Mouse (Mus musculus) neural tube, embryonic 13.5 days (tissue): ENCODE data around the gene 1600014C10Rik. TPM values are rescaled to one million over a fixed set of nuclear protein-coding genes. Genes with fewer than 3 reads are reported as not detected.

Experiments
- ATAC-seq: fragments of 200-750 bp; cut with Nextera tagmentation; 2 replicates; pipeline ENCODE4 v1.8.0; 2017; ENCODE audit warnings: low read depth, mild to moderate bottlenecking, moderate TSS enrichment, moderate library complexity
- H3K27ac ChIP-seq: fragments of 300-500 bp; sonication (generic); replicated peaks from 2 replicates; pipeline ENCODE4 v1.5.1; 2015; ENCODE audit warnings: moderate library complexity, mild to moderate bottlenecking, inconsistent platforms
- H3K27me3 ChIP-seq: fragments of 300-500 bp; sonication (generic); 2 replicates; pipeline ENCODE4 v1.6.1; 2015; ENCODE audit warnings: mild to moderate bottlenecking, inconsistent platforms
- H3K36me3 ChIP-seq: fragments of 300-500 bp; sonication (generic); 2 replicates; pipeline ENCODE4 v1.6.1; 2015; ENCODE audit warnings: mild to moderate bottlenecking, inconsistent platforms
- H3K4me1 ChIP-seq: fragments of 300-500 bp; sonication (generic); replicated peaks from 2 replicates; pipeline ENCODE4 v1.6.1; 2015; ENCODE audit warnings: inconsistent platforms
- H3K4me2 ChIP-seq: fragments of 300-500 bp; sonication (generic); 2 replicates; pipeline ENCODE4 v1.6.1; 2015; ENCODE audit warnings: inconsistent platforms, mild to moderate bottlenecking, moderate library complexity
- H3K4me3 ChIP-seq: fragments of 300-500 bp; sonication (generic); 2 replicates; pipeline ENCODE4 v1.5.1; 2015; ENCODE audit warnings: mild to moderate bottlenecking, inconsistent platforms
- H3K9ac ChIP-seq: fragments of 300-500 bp; sonication (generic); 2 replicates; pipeline ENCODE4 v1.6.1; 2015; ENCODE audit warnings: moderate library complexity, mild to moderate bottlenecking, inconsistent platforms
- H3K9me3 ChIP-seq: fragments of 300-500 bp; sonication (generic); 2 replicates; pipeline ENCODE4 v1.6.1; 2016; ENCODE audit warnings: inconsistent platforms
- WGBS: fragments of 180-500 bp; shearing (Covaris S2); methylation state at CpG from one replicate; pipeline ENCODE4 v1.1.7; 2015; 5-methylcytosine and 5-hydroxymethylcytosine counted together
- polyA plus RNA-seq: library from polyadenylated mRNA; unstranded; fragments of >200 nt; fragmentation: Nextera tagmentation; extraction: Ambion mirVana; gene quantifications from 2 replicates; pipeline ENCODE4 v1.2.1, GENCODE M21; 2015

1600014C10Rik gene
- polyA plus RNA-seq, 1 experiment from 2014 or later = 27.5 TPM

DNA sequence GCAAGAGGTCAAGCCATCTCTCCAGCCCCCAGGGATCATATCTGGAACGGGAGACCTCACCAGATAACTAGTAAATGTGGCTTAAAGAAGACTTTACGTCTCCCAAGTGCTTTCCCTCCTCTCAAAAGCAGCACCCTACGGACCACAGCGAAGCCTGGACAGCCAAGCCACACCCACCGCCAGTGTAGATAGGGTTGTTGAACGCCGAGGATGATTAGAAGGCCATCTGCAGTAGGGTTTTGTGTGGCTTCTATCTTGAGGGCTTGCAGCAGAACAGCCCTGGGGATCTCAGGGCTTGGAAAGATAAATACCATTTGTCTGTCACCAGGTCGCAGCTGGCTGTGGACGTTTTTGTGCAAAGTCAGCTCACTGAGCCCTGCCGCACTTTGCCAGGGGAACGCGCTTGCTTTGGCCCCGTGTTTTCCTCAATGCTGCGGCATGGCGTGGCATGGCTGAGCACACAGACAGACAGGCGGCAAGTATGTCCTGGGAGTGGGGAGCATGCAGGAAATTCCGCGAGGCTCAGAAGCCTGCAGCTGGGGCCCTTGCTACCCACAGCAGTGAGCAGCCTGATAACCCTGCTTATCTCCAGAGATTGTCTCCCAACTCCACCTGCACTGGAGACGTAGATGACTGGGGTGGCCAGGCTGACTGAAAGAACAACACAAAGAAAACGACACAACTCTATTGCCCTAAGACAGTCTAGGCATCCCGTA lies 15.9 kb upstream of the 1600014C10Rik start:
- ATAC-seq = peak; percentile 32; the same call in 1 of the 2 replicates
- H3K4me1 ChIP-seq = peaks cover 5% of the 10 kb centered on the region; the same call in 1 of the 2 replicates
- no peaks in the 10 kb centered on the region for H3K36me3 ChIP-seq
- no peak overlapping the region for H3K4me3 ChIP-seq
- no peaks in the 10 kb centered on the region for H3K9me3 ChIP-seq
- WGBS = 62% methylated on average over 21 of the region's 21 CpGs
- H3K27ac ChIP-seq = no peak overlapping the region
- H3K9ac ChIP-seq = peak overlapping the region; percentile 4; the same call in 1 of the 2 replicates
- H3K4me2 ChIP-seq = peak overlapping the region; percentile 23
- H3K27me3 ChIP-seq = no peaks in the 10 kb centered on the region

DNA sequence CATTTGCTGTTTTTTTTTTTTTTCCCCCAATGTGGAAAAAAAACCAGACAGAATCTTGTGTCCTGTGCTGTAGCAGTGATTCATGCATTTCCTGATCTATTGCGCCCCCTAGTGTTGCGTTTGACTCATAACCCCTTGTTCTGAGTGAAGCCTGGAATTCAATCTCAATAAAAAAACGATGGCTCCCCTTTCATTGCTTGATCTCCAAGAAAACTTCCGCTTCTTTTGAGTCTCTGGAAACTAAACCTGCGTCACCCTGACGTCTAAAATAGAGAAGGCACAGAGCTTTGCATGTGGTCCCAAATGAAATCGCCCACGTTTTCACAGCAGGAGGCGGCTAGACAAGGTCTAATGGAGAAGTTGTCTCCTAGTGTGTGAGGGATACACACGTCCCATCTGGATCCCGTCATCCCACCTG lies 15.3 kb upstream of the 1600014C10Rik start:
- H3K4me1 ChIP-seq = peaks cover 5% of the 10 kb centered on the region; the same call in 1 of the 2 replicates
- H3K36me3 ChIP-seq = no peaks in the 10 kb centered on the region
- no peak overlapping the region for H3K9ac ChIP-seq
- no peak overlapping the region for H3K27ac ChIP-seq
- H3K9me3 ChIP-seq = no peaks in the 10 kb centered on the region
- WGBS = 19% methylated on average over 11 of the region's 11 CpGs
- H3K4me2 ChIP-seq = peak overlapping the region; percentile 23; the same call in 1 of the 2 replicates
- H3K27me3 ChIP-seq = no peaks in the 10 kb centered on the region
- no peak overlapping the region for H3K4me3 ChIP-seq
- ATAC-seq = 0 out of 2 replicates have a peak, but pooled peaks have one; percentile 32

DNA sequence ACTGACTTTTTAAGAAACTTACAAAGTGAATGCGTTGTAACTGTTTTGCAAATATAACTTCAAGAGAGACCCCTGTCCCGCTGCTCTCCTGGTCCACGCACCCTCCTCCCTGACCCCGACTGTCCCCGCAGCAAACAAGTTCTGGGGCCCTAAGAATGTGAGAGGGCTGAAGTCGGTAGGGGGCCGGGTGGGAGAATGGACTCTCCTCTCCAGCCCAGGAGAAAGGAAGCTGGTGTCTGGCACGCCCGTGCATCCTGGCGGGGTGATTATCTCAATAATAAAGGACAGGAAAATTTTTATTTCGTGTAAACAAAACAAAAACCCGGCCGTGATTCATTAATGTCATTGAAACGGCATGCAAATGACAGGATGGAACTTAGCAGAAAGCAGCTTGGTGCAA lies 9.1 kb upstream of the 1600014C10Rik start:
- no peaks in the 10 kb centered on the region for H3K9me3 ChIP-seq
- no peaks in the 10 kb centered on the region for H3K27me3 ChIP-seq
- no peaks in the 10 kb centered on the region for H3K36me3 ChIP-seq
- 0 out of 2 replicates have a peak, but pooled peaks have one; percentile 47 for ATAC-seq
- H3K4me2 ChIP-seq = peak overlapping the region; percentile 59
- WGBS = 12% methylated on average over 14 of the region's 14 CpGs
- H3K9ac ChIP-seq = peak overlapping the region; percentile 74
- peaks cover 14% of the 10 kb centered on the region for H3K4me1 ChIP-seq
- H3K27ac ChIP-seq = peak overlapping the region; percentile 78
- H3K4me3 ChIP-seq = peak overlapping the region; percentile 31

DNA sequence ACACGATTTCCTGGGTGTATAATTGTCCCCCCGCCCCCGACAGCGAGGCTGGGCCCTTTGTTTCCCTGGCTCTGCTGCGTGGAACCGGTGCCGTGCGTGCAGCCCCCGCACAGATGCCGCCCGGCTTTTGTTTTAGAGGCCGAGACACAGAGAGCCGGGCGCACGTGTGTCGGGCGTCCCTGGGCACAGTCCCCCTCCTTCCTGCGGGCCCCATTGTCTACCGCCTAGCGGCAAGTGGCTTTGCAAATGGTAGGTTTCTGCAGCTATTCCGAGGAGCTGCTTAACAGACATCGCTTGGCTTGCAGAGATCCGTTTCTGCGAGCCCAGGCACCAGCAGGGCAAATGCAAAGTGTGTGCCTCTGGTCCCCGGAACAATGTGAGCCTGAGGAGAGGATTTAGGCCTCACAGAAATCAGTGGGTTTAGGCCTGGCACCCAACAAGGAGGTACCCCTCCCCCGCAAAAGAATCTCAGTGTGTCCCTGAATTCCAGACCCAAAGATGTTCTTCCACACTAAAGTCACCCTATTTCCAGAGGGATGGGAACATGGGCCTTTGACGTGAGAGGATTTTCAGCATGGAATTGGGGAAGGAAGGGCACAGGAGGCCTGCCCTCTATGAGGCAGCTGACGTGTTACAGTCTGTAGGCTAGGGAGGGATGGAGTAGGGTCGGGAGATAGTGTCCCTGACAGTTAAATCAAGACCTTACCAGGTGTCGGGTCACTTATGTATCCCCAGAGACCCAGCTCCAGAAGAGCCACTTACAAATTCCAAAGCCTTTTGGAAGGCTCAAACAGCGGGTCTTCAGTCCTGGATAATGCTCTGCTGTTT lies 8.5 kb upstream of the 1600014C10Rik start:
- Histone ChIP-seq H3K4me2 (peak overlapping the region; percentile 59), H3K27me3 (no peaks in the 10 kb centered on the region), H3K9me3 (no peaks in the 10 kb centered on the region), H3K4me3 (peak overlapping the region; percentile 31), H3K27ac (peak overlapping the region; percentile 78), H3K9ac (peak overlapping the region; percentile 74), H3K36me3 (no peaks in the 10 kb centered on the region), H3K4me1 (peaks cover 14% of the 10 kb centered on the region)
- ATAC-seq = peak; percentile 74
- 9% methylated on average over 31 of the region's 31 CpGs for WGBS

DNA sequence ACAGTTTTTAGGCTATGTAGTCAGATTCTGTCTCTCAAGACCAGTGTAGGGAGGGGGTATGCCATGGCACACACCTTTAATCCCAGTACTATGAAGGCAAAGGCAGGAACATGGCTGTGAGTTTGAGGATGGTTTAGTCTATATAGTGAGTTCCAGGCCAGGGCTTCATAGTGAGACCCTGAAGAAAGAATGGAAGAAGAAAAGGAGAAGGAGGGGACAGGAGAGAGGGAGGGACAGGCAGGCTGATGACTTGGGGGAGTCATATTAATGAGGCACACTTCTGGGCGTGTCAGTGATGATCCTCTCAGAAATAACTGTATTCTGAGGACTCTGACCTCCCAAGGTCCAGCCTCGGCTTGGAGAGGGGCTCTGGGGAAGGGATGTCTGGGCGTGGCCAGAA lies 7.0 kb upstream of the 1600014C10Rik start:
- 77% methylated on average over 3 of the region's 3 CpGs for WGBS

DNA sequence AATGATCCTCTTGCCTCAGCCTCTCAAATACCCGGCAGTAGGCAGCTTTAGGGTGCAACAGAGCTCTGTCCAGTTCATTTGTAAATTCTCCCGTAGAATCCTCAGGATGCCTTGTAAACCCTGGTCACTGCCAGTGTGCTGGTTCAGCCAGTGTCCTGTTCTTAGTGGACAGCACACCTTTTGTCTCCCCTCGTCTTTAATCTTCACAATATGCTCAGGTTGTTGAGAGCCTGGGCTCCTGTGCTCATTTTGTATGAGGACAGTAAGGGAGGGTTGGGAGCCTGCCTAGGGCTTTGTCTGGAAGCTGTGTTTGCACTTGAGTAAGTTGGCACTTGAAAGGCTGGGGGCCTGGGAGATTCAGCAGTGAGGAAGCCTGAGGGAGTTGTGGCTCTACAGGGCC lies 3.1 kb upstream of the 1600014C10Rik start:
- ATAC-seq = no peak
- WGBS = 75% methylated on average over 3 of the region's 3 CpGs

More for the DNA sequence above, 7.0 kb upstream of the 1600014C10Rik start:
- Histone ChIP-seq H3K36me3 (no peaks in the 10 kb centered on the region), H3K4me3 (no peak overlapping the region), H3K9ac (no peak overlapping the region), H3K9me3 (no peaks in the 10 kb centered on the region), H3K27me3 (no peaks in the 10 kb centered on the region), H3K4me1 (peaks cover 14% of the 10 kb centered on the region), H3K27ac (no peak overlapping the region), H3K4me2 (no peak overlapping the region)
- no peak for ATAC-seq

DNA sequence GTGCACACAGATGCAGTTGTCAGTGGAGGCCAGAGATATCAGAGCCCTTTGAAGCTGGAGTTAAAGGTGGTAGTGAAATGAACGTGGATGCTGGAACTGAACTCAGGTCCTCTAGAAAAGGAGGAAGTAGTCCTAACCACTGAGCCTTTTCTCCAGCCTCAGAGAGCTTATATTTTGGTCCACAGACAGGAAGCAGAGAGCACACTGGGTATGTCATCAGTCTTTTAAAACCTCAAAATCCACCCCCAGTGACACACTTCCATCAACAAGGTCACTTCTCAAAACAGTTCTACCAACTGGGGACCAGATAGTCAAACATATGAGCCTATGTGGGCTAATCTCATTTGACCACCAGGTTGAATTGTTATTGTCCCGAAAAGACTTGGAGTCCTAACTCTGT lies 1.7 kb upstream of the 1600014C10Rik start:
- Histone ChIP-seq H3K4me3 (no peak overlapping the region), H3K4me1 (peaks cover 22% of the 10 kb centered on the region), H3K36me3 (no peaks in the 10 kb centered on the region), H3K9me3 (no peaks in the 10 kb centered on the region), H3K4me2 (no peak overlapping the region), H3K9ac (no peak overlapping the region), H3K27ac (no peak overlapping the region), H3K27me3 (no peaks in the 10 kb centered on the region)
- no peak for ATAC-seq
- 85% methylated on average over 2 of the region's 2 CpGs for WGBS

More for the DNA sequence above, 3.1 kb upstream of the 1600014C10Rik start:
- H3K9ac ChIP-seq = no peak overlapping the region
- H3K4me3 ChIP-seq = no peak overlapping the region
- H3K9me3 ChIP-seq = no peaks in the 10 kb centered on the region
- H3K36me3 ChIP-seq = no peaks in the 10 kb centered on the region
- peaks cover 19% of the 10 kb centered on the region for H3K4me1 ChIP-seq
- no peak overlapping the region for H3K4me2 ChIP-seq
- no peak overlapping the region for H3K27ac ChIP-seq
- H3K27me3 ChIP-seq = no peaks in the 10 kb centered on the region

DNA sequence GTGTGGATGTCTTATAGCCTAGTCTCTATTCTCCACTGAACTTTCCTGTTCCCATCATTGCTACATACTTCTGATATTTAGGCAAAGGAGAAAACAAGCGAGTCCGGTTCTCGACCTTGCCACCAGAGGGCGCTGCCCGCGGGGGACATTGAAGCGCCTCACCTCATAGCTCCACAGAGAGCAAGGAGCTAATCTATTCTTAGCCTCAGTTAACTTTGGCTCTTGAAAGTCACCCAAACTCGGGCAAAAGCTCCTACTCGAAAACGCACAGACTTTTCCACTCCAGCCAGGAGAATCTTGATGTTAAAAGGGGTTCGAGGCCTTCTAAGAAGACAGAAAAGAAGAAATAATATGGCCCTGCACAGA lies 438 bp upstream of the 1600014C10Rik start:
- Histone ChIP-seq H3K4me1 (peaks cover 22% of the 10 kb centered on the region), H3K36me3 (no peaks in the 10 kb centered on the region), H3K27ac (peak overlapping the region; percentile 93; the same call in 1 of the 2 replicates), H3K9me3 (no peaks in the 10 kb centered on the region), H3K4me2 (peak overlapping the region; percentile 78), H3K27me3 (no peaks in the 10 kb centered on the region), H3K4me3 (peak overlapping the region; percentile 59), H3K9ac (0 out of 2 replicates have a peak overlapping the region, but pooled peaks have one; percentile 87)
- ATAC-seq = peak; percentile 10; the same call in 1 of the 2 replicates
- WGBS = under 1% methylated on average over 11 of the region's 11 CpGs

DNA sequence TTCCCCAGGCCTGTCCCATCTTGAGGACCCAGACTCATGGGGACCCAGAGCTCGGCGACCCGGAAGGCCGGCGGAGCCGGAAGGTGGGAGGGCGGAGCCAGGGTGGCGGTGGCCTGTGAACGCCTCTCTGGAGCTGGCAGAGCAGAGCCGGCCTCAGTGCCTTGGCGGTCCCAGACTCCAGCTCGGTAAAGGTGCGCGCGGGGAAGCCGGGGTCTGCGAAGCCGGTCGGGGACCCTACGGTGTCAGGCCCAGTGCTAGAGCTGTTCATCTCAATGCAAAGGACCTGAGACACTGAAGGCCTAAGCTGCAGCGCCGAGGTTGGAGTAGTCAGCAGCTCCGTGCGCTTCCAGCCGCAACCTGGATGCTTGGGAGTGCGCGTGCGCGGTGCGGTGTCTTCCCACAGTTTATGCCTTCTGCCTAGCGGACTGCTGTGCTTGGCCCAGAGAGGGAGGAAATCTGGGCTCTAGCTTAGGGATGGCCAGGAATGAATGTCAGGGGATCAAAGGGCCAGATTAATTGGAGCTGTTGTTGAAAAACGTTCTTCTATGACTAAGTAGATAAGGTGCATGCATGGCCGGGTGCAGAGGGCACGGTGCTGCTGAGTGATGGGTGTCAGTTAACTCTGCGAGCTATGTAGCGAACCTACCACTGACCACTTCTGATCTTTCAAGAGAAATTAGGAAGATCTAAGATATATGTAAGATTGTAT lies 846 bp downstream of the 1600014C10Rik start:
- Histone ChIP-seq H3K36me3 (0 out of 2 replicates have a peak, but pooled peaks cover 3% of the 10 kb centered on the region), H3K9ac (peak overlapping the region; percentile 87), H3K27ac (peak overlapping the region; percentile 93), H3K4me3 (peak overlapping the region; percentile 59), H3K4me1 (peaks cover 22% of the 10 kb centered on the region), H3K27me3 (no peaks in the 10 kb centered on the region), H3K4me2 (peak overlapping the region; percentile 78), H3K9me3 (no peaks in the 10 kb centered on the region)
- peak; percentile 93 for ATAC-seq
- WGBS = 7% methylated on average over 36 of the region's 36 CpGs

DNA sequence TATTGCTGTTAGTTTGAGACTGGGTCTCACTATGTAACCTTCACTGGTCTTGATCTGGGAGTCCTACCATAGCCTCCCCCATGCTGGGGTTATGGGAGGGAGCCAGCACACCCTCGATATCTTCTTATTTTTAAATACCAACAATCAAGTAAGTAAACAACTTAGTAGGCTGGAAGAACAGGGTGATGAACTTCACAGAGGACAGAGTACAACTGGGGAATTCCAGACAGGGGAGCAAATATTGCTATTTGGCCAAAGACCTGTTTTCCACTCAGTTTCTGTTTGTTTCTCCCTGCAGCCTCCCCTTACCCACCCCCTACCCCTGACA lies 1.4 kb downstream of the 1600014C10Rik start:
- H3K27ac ChIP-seq = peak overlapping the region; percentile 93
- H3K4me1 ChIP-seq = peaks cover 22% of the 10 kb centered on the region
- H3K9ac ChIP-seq = peak overlapping the region; percentile 87
- peak overlapping the region; percentile 59 for H3K4me3 ChIP-seq
- no peaks in the 10 kb centered on the region for H3K9me3 ChIP-seq
- no peak; the same call in 1 of the 2 replicates for ATAC-seq
- H3K36me3 ChIP-seq = peaks cover 8% of the 10 kb centered on the region; the same call in 1 of the 2 replicates
- peak overlapping the region; percentile 78 for H3K4me2 ChIP-seq
- H3K27me3 ChIP-seq = no peaks in the 10 kb centered on the region
- 62% methylated on average over 1 of the region's 1 CpGs for WGBS

DNA sequence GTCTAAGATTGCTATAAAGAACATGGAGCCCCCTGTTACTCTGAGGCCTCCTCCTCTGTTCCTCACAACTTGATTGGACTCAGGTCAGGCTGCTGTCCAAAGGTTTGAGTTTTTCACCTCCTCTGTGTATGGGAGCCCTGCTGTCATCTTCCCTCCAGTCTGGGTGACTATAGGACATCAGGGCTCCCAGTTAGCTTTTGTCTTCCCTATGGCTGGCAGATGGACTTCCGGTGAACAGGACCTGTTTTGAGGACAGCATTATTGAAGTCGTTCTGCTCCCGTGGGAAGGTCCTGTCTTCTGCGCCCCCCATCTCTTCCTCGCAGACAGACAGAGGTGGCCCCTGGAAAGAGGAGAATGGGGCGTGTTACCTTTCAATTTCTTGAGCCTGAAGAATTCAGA lies 1.8 kb downstream of the 1600014C10Rik start:
- ATAC-seq = no peak

More for the DNA sequence above, 1.8 kb downstream of the 1600014C10Rik start:
- Histone ChIP-seq H3K4me2 (peak overlapping the region; percentile 78), H3K9me3 (no peaks in the 10 kb centered on the region), H3K4me3 (no peak overlapping the region), H3K4me1 (peaks cover 22% of the 10 kb centered on the region), H3K36me3 (peaks cover 11% of the 10 kb centered on the region; the same call in 1 of the 2 replicates), H3K9ac (peak overlapping the region; percentile 87; the same call in 1 of the 2 replicates), H3K27ac (no peak overlapping the region), H3K27me3 (no peaks in the 10 kb centered on the region)
- 86% methylated on average over 6 of the region's 6 CpGs for WGBS
